Mouse (Mus musculus) bone marrow macrophage, adult 2 months (primary cell): ENCODE measurements at regions not wholly inside any gene's neighbourhood (a gene's known extent, or its start where the extent isn't known, plus 50 kb on each side); places are given as distances from the start of the nearest gene placed in this dataset.
A peak's percentile ranks its signal among the peaks of the same experiment; 100 is the strongest.

Source experiments
- H3K27ac ChIP-seq: 2 replicates; pipeline ENCODE4 v1.5.1; 2012; ENCODE audit warnings: low read depth, low read length; ENCODE audit not compliant: insufficient read depth
- H3K4me1 ChIP-seq: 2 replicates; pipeline ENCODE4 v1.6.1; 2012; ENCODE audit warnings: low read length; ENCODE audit not compliant: control insufficient read depth, insufficient read depth
- H3K4me3 ChIP-seq: 2 replicates; pipeline ENCODE4 v1.5.1; 2012; ENCODE audit warnings: mild to moderate bottlenecking, low read length, moderate library complexity; ENCODE audit not compliant: insufficient read depth
- CTCF ChIP-seq: IDR thresholded peaks from 2 replicates; pipeline ENCODE4 v1.5.1; 2012; ENCODE audit warnings: low read depth, mild to moderate bottlenecking, low read length, moderate library complexity
- POLR2A ChIP-seq: IDR thresholded peaks from 2 replicates; pipeline ENCODE4 v1.6.1; 2012; ENCODE audit warnings: mild to moderate bottlenecking, low read depth, low read length, borderline replicate concordance

- no peak overlapping the region for H3K4me3 ChIP-seq
- no peak overlapping the region for H3K27ac ChIP-seq
- H3K4me1 ChIP-seq = peaks cover 10% of the 10 kb centered on the region
- no peak for TF ChIP-seq CTCF
- TF ChIP-seq POLR2A = no peak
These were observed 53.0 kb downstream of the Hoxa1 start for GRCm38 (mm10) chr6:52105031-52105593.

- TF ChIP-seq POLR2A (no peak), CTCF (no peak)
- no peak overlapping the region for H3K27ac ChIP-seq
- peaks cover 10% of the 10 kb centered on the region for H3K4me1 ChIP-seq
- H3K4me3 ChIP-seq = no peak overlapping the region
These were observed 54.0 kb downstream of the Hoxa1 start for GRCm38 (mm10) chr6:52104141-52104540.

GRCm38 (mm10) chr6:52103661-52104060 is 54.5 kb downstream of the Hoxa1 start:
- Histone ChIP-seq H3K4me3 (no peak overlapping the region), H3K27ac (no peak overlapping the region), H3K4me1 (peaks cover 9% of the 10 kb centered on the region)
- no peak for TF ChIP-seq POLR2A

GRCm38 (mm10) chr6:52102699-52103098 is 55.4 kb downstream of the Hoxa1 start:
- Histone ChIP-seq H3K4me1 (0 out of 2 replicates have a peak, but pooled peaks cover 1% of the 10 kb centered on the region), H3K4me3 (no peak overlapping the region), H3K27ac (no peak overlapping the region)
- TF ChIP-seq POLR2A = no peak
- TF ChIP-seq CTCF = no peak

GRCm38 (mm10) chr6:52102179-52102578 is 55.9 kb downstream of the Hoxa1 start:
- no peak overlapping the region for H3K27ac ChIP-seq
- TF ChIP-seq POLR2A = no peak
- TF ChIP-seq CTCF = no peak
- no peak overlapping the region for H3K4me3 ChIP-seq
- no peaks in the 10 kb centered on the region for H3K4me1 ChIP-seq

- Histone ChIP-seq H3K4me3 (no peak overlapping the region), H3K4me1 (no peaks in the 10 kb centered on the region), H3K27ac (no peak overlapping the region)
- no peak for TF ChIP-seq CTCF
- no peak for TF ChIP-seq POLR2A
These were observed 56.9 kb downstream of the Hoxa1 start for GRCm38 (mm10) chr6:52101209-52101608.

- Histone ChIP-seq H3K4me1 (no peaks in the 10 kb centered on the region), H3K27ac (no peak overlapping the region), H3K4me3 (no peak overlapping the region)
- no peak for TF ChIP-seq CTCF
- TF ChIP-seq POLR2A = no peak
These were observed 59.3 kb downstream of the Hoxa1 start for GRCm38 (mm10) chr6:52098851-52099250.

GRCm38 (mm10) chr6:52095575-52095974 is 62.5 kb downstream of the Hoxa1 start:
- no peak for TF ChIP-seq CTCF
- TF ChIP-seq POLR2A = no peak
- Histone ChIP-seq H3K4me3 (no peak overlapping the region), H3K4me1 (peaks cover 11% of the 10 kb centered on the region), H3K27ac (no peak overlapping the region)

GRCm38 (mm10) chr6:52091445-52091844 is 66.7 kb downstream of the Hoxa1 start:
- peaks cover 11% of the 10 kb centered on the region for H3K4me1 ChIP-seq
- H3K27ac ChIP-seq = peak overlapping the region; percentile 37
- TF ChIP-seq POLR2A (no peak), CTCF (no peak)
- 0 out of 2 replicates have a peak overlapping the region, but pooled peaks have one; percentile 11 for H3K4me3 ChIP-seq

GRCm38 (mm10) chr6:52085932-52086643 is 72.0 kb downstream of the Hoxa1 start:
- TF ChIP-seq POLR2A = no peak
- TF ChIP-seq CTCF = no peak
- Histone ChIP-seq H3K4me1 (peaks cover 3% of the 10 kb centered on the region), H3K4me3 (no peak overlapping the region), H3K27ac (no peak overlapping the region)
